Mouse (Mus musculus): ENCODE results near the gene Patl2. TPM values are rescaled to one million over a fixed set of nuclear protein-coding genes. Genes with fewer than 3 reads are reported as not detected.

The Patl2 gene
- total RNA-seq, 1 experiment from 2014 or later: not detected

- DNase-seq: no peak
These were observed 13.8 kb downstream of the Patl2 start for GRCm38 (mm10) chr2:122172188-122172587.

GRCm38 (mm10) chr2:122171292-122171691 is 14.7 kb downstream of the Patl2 start:
- no peak for DNase-seq

DNA sequence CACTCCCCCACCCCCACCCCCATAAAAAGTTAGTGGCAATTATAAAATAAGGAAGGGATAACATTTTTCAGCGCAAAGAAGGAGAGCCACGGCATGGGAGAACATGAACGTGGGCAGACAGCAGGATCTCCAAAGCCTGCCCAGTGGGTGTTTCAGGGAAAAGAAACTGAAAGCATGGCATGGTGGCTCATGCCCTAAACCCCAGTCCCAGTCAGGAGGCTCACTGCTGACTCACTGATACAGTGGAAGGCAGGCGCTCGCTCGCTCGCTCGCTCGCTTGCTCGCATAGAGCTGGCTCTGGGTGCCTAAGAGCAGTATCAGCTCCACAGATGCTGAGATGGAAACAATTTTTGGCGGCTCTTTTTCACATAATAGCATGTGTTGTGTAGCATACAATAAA is 21.7 kb downstream of the Patl2 start:
- no peak for DNase-seq

GRCm38 (mm10) chr2:122163430-122164195 is 22.4 kb downstream of the Patl2 start:
- no peak for DNase-seq

- no peak for DNase-seq
These were observed 23.5 kb downstream of the Patl2 start for GRCm38 (mm10) chr2:122162529-122162928.

GRCm38 (mm10) chr2:122161542-122161941 is 24.4 kb downstream of the Patl2 start:
- no peak for DNase-seq

DNA sequence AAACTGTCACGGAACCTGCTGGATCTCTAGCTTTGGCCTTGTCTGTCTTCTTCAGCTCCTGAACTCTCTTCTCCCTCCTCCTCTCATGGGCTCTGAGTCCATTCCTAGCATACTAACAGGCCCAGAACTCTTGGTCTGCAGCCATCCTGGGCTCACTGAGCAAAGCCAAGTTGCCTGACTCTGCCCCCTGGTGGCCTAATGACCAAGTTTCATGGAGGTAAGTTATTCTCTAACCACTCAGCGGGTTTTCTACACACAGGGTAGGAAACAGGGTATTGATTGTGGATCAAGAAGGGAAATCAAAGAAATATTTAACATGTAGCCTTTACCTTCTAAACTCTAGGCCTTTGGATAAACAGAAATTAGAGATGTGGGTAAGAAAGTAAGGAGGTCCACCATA is 25.3 kb downstream of the Patl2 start, which contains the start of gene Trim69:
Gene Trim69 (plus strand): TSS at position 21 of the 400 bp plus-strand sequence.
- peak; percentile 83 for DNase-seq

DNA sequence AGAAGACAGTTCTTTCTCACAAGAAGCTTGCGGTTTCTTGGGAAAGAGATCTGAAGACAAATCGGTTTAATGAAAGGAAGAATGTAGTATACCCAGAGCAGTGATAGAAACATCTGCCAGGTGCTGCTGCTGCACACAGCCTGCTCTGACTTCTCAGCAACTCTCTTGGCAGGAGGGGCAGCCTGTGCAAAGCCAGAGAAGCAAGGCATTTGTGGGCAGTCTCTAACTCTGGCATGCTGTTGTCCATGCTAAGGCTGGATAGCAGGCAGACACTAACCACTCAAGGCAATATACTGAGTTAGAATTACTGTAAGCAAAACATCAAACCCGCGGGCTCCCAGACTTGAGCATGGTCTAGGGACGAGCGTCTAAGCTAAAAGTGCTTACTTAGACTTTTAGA is 26.3 kb downstream of the Patl2 start:
- no peak for DNase-seq

- no peak for DNase-seq
These were observed 27.6 kb downstream of the Patl2 start for GRCm38 (mm10) chr2:122158362-122158802.

DNA sequence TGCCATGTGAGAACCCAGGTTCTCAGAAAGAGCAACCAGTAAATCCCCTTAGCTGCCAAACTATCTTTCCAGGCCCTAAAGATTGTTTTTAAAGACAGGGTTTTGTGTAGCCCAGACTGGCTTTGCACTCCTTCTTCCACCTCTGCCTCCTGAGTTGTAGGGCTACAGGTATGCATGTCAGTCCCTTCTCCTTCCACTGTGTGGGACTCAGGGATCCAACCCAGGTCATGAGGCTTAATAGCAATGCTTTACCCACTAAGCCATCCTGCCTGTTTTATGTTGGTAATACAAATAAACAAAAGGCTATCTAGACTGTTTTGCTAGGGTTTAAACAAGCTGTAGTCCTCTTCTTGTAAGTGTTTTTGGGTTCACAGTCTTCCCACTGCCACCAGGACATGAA is 28.4 kb downstream of the Patl2 start:
- DNase-seq: no peak

GRCm38 (mm10) chr2:122156051-122156700 is 29.8 kb downstream of the Patl2 start:
- no peak for DNase-seq

DNA sequence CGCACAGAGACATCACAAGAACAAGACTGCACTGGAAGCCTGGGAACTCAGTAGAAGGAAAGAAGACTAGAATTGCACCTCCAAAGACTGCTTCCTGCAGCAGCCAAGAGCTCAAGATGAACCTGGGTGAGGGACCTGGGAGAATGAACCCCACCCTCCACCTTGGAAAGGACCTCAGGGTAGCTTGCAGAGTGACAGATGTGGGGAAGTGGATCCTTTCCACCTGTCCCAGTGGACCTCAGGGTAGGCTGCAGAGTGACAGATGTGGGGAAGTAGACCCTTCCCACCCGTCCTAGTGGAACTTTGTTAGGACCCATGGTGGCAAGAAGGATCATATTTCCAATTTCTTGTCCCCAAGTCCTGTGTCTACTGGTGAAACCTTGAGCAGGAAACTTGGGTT is 30.7 kb downstream of the Patl2 start:
- DNase-seq: no peak

DNA sequence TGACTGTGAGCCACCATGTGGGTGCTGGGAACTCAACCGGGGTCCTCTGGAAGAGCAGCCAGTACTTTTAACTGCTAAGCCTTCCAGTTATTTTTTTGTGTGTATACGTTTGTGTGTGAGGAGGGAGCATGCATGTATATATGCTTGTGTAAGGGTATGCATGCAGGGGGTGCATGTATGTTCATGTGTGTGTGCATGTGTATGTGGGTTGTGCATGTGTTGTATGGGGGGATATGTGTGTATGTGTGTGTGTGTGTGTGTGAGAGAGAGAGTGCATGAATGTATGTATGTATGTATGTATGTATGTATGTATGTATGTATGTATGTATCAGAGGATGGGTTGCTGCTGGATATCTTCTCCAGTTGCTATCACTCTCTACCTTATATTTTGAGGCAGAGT is 31.5 kb downstream of the Patl2 start:
- no peak for DNase-seq

DNA sequence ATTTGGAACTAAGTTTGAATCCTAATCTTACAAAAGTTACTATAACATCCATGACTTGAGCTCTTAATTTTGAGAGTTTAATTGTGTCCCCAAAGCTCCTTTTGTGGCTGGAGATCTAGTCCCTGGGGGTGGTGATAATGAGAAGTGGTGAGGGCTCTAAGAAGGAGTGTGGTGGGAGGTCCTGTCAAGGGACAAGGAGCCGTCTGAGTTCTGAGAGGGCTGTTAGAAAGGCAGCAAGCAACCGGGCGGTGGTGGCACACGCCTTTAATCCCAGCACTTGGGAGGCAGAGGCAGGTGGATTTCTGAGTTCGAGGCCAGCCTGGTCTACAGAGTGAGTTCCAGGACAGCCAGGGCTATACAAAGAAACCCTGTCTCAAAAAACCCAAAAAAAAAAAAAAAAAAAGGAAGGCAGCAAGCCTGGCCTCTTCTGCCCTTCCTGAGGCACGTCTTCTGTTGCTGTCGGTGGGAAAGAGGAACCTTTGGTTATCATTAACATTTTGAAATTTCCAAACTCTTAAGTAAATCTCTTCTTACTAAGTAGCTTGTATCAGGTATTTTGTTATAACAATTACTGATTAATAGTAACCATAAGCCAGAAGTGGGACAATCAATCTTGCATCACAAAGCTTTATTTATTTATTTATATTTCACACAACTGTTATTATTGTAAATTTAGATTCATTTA is 32.2 kb downstream of the Patl2 start:
- DNase-seq: no peak

GRCm38 (mm10) chr2:122152850-122153249 is 33.1 kb downstream of the Patl2 start:
- DNase-seq: no peak

- DNase-seq: no peak
These were observed 34.8 kb downstream of the Patl2 start for GRCm38 (mm10) chr2:122151221-122151620.

DNA sequence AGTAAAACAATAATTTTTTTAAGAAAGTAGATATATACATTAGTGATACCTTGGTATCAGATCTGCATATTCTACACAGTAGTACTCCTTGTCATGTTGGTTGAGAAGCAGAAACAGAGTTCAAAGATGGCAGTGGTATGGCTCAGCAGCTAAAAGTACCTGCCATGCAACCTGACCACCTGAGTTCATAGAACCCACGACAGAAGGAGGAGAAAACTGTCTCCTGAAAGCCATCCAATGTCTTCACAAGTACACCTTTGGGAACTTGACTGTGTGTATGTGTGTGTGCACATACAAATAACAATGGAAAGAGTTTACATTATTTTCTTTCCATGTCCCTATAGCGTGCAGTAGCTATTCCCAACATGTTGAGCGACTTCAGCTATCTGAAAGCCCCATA is 36.3 kb downstream of the Patl2 start:
- no peak for DNase-seq

- no peak for DNase-seq
These were observed 36.7 kb downstream of the Patl2 start for GRCm38 (mm10) chr2:122149316-122149715.

GRCm38 (mm10) chr2:122148242-122148917 is 37.6 kb downstream of the Patl2 start:
- DNase-seq: peak; percentile 63

DNA sequence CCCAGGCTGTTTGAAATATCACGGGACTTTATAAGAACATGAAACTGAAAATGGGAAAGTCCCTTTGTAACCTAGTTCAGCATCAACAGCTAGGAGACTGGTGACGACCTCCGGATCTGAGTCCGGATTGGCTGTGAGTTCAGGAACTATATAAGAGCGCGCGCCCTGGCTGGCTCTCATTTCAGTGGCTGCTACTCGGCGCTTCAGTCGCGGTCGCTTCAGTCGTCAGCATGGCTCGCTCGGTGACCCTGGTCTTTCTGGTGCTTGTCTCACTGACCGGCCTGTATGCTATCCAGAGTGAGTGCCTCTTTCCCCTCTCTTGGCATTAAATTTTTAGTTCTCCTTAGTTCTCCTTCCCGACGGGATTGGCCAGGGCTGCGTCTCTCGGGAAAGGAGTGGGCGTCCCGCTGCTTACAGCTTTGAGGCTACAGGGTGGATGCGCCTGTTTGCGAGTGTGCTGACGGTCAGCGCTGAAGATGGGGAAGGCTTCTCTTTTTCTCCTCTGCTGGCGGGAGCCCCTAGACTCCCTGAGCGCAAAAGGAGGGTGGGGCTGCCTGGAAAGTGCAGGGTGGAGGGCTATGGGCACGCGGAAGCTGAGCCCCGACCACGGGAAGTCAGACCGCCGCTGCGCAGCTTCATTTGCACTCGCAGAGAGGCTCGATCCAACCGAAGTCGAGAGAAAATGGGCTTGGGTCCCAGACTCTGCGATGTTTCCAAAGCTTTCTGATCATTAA is 38.3 kb downstream of the Patl2 start, which contains the start of gene B2m:
Gene B2m (plus strand): TSS at position 179 of the 734 bp plus-strand sequence.
- peak; percentile 91 for DNase-seq

DNA sequence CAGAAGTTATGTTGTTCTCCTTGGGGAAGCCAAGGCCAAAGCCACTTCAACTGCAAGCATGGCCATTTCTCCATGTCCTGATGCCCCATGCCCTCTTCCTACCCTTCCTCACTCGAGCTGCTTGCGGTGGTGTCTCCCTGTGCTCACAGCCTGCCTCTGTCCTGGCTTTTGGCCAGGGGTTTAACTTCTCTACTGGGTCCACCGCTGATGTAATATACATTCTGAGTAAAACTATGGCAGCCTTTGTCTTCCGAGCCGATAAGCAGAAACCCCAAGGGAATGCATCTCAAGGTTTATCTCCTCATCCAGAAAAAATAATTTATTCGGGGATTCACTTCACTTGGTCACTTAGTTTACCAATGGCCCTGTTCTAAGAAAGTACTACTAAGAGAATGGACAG is 39.3 kb downstream of the Patl2 start:
- no peak for DNase-seq

GRCm38 (mm10) chr2:122145756-122146155 is 40.2 kb downstream of the Patl2 start:
- no peak for DNase-seq

Data from adrenal gland, postnatal 25 days (tissue).